Mouse (Mus musculus): ENCODE results near the gene Ccdc183.

DNA sequence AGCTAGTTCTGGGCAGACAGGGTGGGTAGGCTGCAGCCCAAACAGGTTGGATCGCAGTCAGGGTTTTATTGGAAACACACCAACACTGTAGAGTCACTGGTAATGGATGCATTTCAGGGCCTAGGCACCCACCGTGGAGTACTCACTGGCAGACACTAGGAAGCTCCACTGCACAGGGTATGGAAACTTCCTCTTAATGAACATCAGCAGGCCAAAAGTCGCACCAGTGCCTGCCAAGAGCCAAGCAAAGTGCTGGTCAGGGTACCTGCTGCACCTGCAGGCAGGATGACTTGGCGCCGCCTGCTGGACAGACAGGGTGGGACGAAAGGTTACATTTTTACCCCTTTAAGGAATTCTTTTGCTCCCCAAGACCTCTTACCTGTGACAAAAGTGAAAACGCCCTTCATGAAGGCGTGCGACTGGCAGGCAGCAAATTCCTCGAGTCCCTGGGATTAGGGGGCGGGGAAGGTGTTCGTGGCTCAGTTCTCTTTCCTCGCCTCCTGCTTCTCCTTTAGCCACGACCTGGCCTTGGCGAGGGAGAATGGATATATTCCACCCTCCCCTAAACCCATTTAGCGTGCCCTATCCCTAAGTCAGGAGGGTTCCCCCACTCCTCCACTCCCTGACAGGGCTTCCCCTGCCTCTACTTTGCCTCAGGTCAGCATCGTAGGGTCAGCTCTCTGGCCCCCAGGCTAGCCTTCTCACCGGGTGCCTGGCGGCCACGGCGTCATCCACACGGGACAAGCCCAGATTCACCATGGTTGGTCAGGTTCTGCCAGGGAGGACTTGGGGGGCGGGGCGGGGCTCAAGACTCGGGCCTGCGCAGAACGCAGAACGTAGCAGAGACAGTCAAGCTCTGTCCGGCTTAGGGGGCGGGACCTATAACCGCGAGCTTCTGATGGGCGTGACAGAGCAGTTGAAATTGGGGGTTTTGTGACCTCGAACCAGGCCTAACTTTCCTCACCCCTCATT lies 4.0 kb upstream of the Ccdc183 start, which contains the start of gene Tmem141:
- TF ChIP-seq EP300 (IDR thresholded peaks at IDR 0.05; ENCODE audit: low read depth) (no peak), CTCF (IDR thresholded peaks at IDR 0.05; ENCODE audit: low read depth) (peak; percentile 88)

Data from liver, embryonic 14.5 days (tissue).